Mouse (Mus musculus) E14TG2a.4 (cell line): ENCODE data around the gene Sorbs2.
A peak's percentile ranks its signal among the peaks of the same experiment; 100 is the strongest.

Experiments used
- H3K27me3 ChIP-seq: 2 replicates; pipeline ENCODE4 v1.6.1; 2014; ENCODE audit warnings: low read length, control low read depth; ENCODE audit not compliant: insufficient read depth
- H3K36me3 ChIP-seq: 2 replicates; pipeline ENCODE4 v1.6.1; 2014; ENCODE audit warnings: low read length, control low read depth; ENCODE audit not compliant: insufficient read depth
- H3K4me1 ChIP-seq: replicated peaks from 2 replicates; pipeline ENCODE4 v1.6.1; 2014; ENCODE audit warnings: low read depth, low read length, control low read depth
- H3K4me3 ChIP-seq: replicated peaks from 2 replicates; pipeline ENCODE4 v1.5.1; 2014; ENCODE audit warnings: mild to moderate bottlenecking, low read length
- H3K9me3 ChIP-seq: 2 replicates; pipeline ENCODE4 v1.6.1; 2014; ENCODE audit warnings: low read length, control low read depth
- CTCF ChIP-seq: conservative IDR thresholded peaks from 2 replicates; pipeline ENCODE4 v1.5.1; 2014; ENCODE audit warnings: low read length
- NANOG ChIP-seq: IDR thresholded peaks from 2 replicates; pipeline ENCODE4 v1.6.1; 2014; ENCODE audit warnings: borderline replicate concordance, low read length, mixed read lengths
- POU5F1 ChIP-seq: IDR thresholded peaks from 2 replicates; pipeline ENCODE4 v1.6.1; 2014; ENCODE audit warnings: low read length, borderline replicate concordance

Sorbs2 gene

DNA sequence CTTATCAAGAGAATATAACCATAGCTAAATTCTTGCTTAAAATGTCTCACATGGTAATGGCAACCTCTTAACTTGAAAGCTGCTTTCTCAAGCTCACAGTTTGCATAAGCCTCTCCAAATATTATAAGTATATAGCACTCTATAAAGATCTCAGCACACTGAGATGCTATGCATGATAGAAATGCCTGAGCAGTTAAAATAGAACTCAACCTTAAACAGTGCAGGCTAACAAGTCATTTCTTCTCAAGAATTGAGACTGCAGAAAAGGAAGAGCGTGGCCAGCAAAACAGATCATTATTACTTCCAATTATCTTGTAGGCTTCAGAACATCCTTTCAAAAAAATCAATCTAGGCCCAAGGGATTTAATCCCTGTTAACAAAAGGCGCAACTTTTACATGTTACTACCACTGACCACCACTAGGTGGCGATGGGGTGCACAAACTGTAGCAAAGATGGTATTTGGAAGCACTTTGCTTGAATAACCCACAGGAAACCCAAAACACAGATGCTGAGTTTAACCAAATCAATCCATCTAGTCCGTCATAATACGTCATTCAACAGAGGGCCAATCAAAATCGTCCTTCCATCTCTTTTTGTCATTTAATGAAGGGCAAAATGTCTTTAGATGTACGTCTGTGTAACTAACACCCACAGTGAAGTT is 309.3 kb downstream of the Sorbs2 start:
- peaks cover 19% of the 10 kb centered on the region for H3K27me3 ChIP-seq
- no peak overlapping the region for H3K4me3 ChIP-seq
- no peaks in the 10 kb centered on the region for H3K9me3 ChIP-seq
- no peaks in the 10 kb centered on the region for H3K36me3 ChIP-seq
- peaks cover 21% of the 10 kb centered on the region for H3K4me1 ChIP-seq
- TF ChIP-seq POU5F1 = no peak
- TF ChIP-seq CTCF = peak; percentile 88
- TF ChIP-seq NANOG = no peak

- Histone ChIP-seq H3K36me3 (no peaks in the 10 kb centered on the region), H3K4me1 (peaks cover 23% of the 10 kb centered on the region), H3K27me3 (no peaks in the 10 kb centered on the region), H3K4me3 (no peak overlapping the region), H3K9me3 (no peaks in the 10 kb centered on the region)
- no peak for TF ChIP-seq CTCF
- no peak for TF ChIP-seq POU5F1
- no peak for TF ChIP-seq NANOG
Observed at GRCm38 (mm10) chr8:45821650-45822049, 314.1 kb downstream of the Sorbs2 start.

GRCm38 (mm10) chr8:45829985-45830548 is 322.5 kb downstream of the Sorbs2 start:
- H3K4me3 ChIP-seq = no peak overlapping the region

DNA sequence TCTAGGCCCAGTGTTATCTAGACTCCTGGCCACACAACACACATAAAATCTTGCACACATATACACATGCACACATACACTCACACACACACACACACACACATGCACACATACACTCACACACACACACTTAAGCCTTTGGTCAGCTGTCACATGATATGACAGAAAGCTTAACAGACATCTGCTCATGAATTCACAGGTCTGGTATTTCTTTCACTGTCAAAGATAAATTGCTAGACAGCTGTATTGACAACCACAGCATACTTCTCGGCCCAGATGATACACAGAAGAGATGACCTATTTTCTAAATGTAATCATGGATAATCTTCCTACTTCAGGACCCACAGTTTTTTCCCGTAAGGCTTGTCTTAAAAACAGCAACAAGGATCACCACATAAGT is 326.3 kb downstream of the Sorbs2 start:
- H3K36me3 ChIP-seq = no peaks in the 10 kb centered on the region
- peaks cover 3% of the 10 kb centered on the region; the same call in 1 of the 2 replicates for H3K27me3 ChIP-seq
- no peak overlapping the region for H3K4me3 ChIP-seq
- H3K4me1 ChIP-seq = no peaks in the 10 kb centered on the region
- no peak for TF ChIP-seq POU5F1
- no peak for TF ChIP-seq NANOG
- no peak for TF ChIP-seq CTCF
- no peaks in the 10 kb centered on the region for H3K9me3 ChIP-seq

More at GRCm38 (mm10) chr8:45829985-45830548, 322.5 kb downstream of the Sorbs2 start:
- no peaks in the 10 kb centered on the region for H3K36me3 ChIP-seq
- H3K9me3 ChIP-seq = no peaks in the 10 kb centered on the region
- TF ChIP-seq POU5F1 (no peak), CTCF (no peak), NANOG (no peak)
- H3K27me3 ChIP-seq = peaks cover 3% of the 10 kb centered on the region; the same call in 1 of the 2 replicates
- peaks cover 10% of the 10 kb centered on the region for H3K4me1 ChIP-seq

DNA sequence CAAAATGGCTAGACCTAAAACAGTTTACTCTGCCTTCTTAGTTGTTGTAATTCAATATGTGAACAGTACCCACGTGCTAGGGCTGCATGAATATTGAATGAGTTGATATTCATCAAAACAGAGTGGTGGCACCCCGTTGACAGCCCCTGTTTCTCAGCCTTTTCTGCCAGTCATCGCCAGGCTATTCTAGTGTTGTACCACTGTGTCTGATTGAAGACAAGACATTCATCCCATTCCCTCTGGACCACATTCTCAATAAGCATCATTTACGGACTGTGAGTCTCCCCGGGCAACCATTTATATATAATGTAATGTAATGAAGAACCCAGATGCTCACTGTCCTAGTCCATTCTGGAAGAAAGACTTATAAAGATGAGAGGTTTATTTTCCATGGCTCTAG is 335.7 kb downstream of the Sorbs2 start:
- Histone ChIP-seq H3K4me1 (no peaks in the 10 kb centered on the region), H3K4me3 (no peak overlapping the region), H3K36me3 (no peaks in the 10 kb centered on the region), H3K9me3 (no peaks in the 10 kb centered on the region), H3K27me3 (peaks cover 10% of the 10 kb centered on the region; the same call in 1 of the 2 replicates)
- TF ChIP-seq CTCF (no peak), NANOG (no peak), POU5F1 (no peak)

DNA sequence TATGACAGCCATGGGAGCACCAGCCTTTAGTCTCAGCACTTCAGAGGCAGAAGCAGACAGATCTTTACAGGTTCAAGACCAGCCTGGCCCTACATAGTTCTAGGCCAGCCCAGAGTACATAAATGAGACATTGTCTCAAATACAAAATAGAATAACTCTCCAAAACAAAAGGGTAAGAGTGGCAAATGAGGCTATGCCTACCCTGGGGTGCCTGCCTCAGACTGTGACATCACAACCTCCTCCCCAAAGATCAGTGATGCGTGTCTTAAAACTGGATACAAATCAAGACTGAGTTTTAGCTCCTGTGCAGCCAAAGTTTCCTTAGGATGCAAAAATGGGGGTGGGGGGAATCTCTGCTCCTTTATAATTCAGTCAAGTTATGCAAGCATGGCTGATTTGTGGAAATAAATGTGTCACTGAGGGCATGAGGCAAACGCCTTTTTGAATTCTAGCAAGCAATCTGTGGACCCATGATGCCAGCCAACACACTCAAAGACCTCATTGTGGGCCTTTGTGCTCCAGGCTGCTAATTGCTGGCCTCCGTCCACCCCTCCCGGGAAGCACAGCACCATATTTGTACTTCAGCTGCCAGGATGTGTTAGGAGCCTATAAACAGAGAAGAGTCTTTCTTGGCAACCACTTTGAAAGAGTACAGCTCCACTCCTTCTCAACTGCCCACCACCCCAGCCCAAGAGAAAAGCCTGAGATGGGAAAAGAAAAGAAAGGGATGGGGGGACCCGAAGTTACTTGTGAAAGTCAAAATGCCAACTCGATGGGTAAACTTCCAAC is 336.7 kb downstream of the Sorbs2 start:
- no peaks in the 10 kb centered on the region for H3K9me3 ChIP-seq
- peaks cover 10% of the 10 kb centered on the region; the same call in 1 of the 2 replicates for H3K27me3 ChIP-seq
- no peak for TF ChIP-seq NANOG
- TF ChIP-seq POU5F1 = no peak
- no peak for TF ChIP-seq CTCF
- H3K4me1 ChIP-seq = no peaks in the 10 kb centered on the region
- no peak overlapping the region for H3K4me3 ChIP-seq
- H3K36me3 ChIP-seq = no peaks in the 10 kb centered on the region

DNA sequence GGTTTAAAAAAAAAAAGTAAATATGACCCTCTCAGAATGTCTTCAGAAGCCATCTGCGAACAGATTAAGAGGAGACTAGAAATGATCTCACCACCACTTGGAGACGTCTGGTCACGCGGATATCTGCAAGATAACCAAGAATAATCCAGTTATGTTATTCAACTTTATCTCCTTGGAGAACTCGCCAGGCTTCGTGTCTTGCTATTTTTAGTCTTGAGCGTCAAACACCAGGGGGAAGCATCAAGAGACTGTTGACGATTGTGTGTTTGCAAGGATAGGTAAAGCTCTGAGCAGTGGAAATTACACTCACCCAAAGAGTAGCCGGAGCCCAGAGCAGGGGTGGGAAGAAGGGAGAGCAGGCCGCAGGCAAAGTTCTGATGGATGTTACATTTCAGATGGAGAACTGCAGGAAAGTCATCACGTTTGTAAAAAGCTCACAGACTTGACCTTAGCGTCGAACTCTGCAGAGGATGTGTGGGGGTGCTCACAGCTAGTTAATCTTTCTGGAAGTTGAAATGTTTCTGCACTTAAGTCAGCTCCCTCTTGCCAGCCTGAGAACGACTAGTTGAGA is 337.4 kb downstream of the Sorbs2 start:
- no peaks in the 10 kb centered on the region for H3K36me3 ChIP-seq
- H3K4me3 ChIP-seq = no peak overlapping the region
- H3K9me3 ChIP-seq = no peaks in the 10 kb centered on the region
- no peaks in the 10 kb centered on the region for H3K4me1 ChIP-seq
- TF ChIP-seq NANOG = no peak
- TF ChIP-seq CTCF = no peak
- TF ChIP-seq POU5F1 = no peak
- H3K27me3 ChIP-seq = peaks cover 10% of the 10 kb centered on the region; the same call in 1 of the 2 replicates

DNA sequence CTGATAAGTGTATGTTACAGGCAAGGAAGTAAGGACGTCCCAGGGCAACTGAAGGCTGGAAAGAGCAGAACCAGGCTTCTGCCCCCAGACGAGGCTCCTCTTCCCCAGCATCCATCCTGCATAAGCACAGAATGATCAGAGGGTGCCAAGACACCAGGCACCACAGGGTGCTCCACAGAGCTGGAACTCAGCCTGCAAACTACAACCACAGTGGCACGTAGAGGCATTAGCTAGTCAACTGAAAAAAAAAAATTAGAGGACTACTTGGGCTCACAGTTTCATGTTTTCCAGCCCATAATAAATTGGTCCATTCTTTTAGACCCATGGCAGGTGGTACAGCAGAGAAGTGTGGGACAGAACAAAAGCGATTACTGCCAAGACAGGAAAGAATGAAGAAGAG is 338.3 kb downstream of the Sorbs2 start:
- Histone ChIP-seq H3K36me3 (no peaks in the 10 kb centered on the region), H3K27me3 (peaks cover 10% of the 10 kb centered on the region; the same call in 1 of the 2 replicates), H3K4me1 (no peaks in the 10 kb centered on the region), H3K4me3 (no peak overlapping the region), H3K9me3 (no peaks in the 10 kb centered on the region)
- no peak for TF ChIP-seq NANOG
- no peak for TF ChIP-seq POU5F1
- TF ChIP-seq CTCF = no peak
